In the genomic region with DNA sequence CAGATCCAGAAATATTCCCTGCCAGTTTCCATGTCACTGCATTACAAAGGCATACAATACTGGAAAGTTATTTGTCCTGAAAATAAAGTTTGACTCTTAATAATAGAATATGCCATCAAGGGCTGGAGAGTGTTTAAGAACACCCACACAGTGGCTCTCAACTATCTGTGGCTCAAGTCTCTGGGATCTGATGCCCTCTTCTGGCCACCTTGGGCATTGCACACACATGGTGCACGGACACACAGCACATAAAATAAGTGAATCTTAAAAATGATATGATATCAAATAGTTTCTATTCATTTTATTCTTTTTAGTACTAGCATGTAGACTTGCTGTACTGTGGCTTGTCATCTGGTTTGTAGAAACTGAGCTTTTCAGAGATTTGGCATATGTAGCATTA, we compare ENCODE assay signal across 9 mouse cellular contexts.
DNase-seq lines count a peak whose midpoint lies in the region; ATAC-seq and TF ChIP-seq lines count a peak whose summit lies in the region.
"Had no signal": no experiment of that assay in that cellular context is flagged by ENCODE, and none has a peak within 500 bp of the region (broad histone marks: within the 10 kb centered on the region; RNA-seq: fewer than 3 reads in every experiment).

No protein-coding gene starts in this region.

- H3K36me3 ChIP-seq in hindbrain, postnatal 0 days (ENCODE audit: insufficient read depth, low read length): no peaks in the 10 kb centered on the region
- H3K36me3 ChIP-seq in hindbrain, embryonic 12.5 days: no peaks in the 10 kb centered on the region
- H3K36me3 ChIP-seq in CH12.LX (replicated peaks in 1 of 2; ENCODE audit: control insufficient read depth in 1 of 2, insufficient read depth in 1 of 2, low read length in 1 of 2): peaks cover 2 to 4% of the 10 kb centered on the region in 2 experiments
- H3K36me3 ChIP-seq: liver, embryonic 13.5 days had no signal

- no peak for TF ChIP-seq EP300 in CH12.LX (IDR thresholded peaks at IDR 0.05; ENCODE audit: low read length)

- TF ChIP-seq CTCF in hindbrain, postnatal 0 days (IDR thresholded peaks at IDR 0.05; ENCODE audit: low read depth): peak; percentile 73
- peak; percentile 43 to 64; a peak in 3 of 4 replicates for TF ChIP-seq CTCF in CH12.LX (conservative IDR thresholded peaks at IDR 0.05 in 1 of 2, IDR thresholded peaks at IDR 0.05 in 1 of 2; ENCODE audit: low read depth in 2 of 2, low read length in 2 of 2)

- no peaks in the 10 kb centered on the region for H3K4me1 ChIP-seq in hindbrain, postnatal 0 days (ENCODE audit: insufficient read depth, low read length)
- 0 out of 2 replicates have a peak, but pooled peaks cover 5% of the 10 kb centered on the region for H3K4me1 ChIP-seq in hindbrain, embryonic 12.5 days
- H3K4me1 ChIP-seq in CH12.LX (ENCODE audit: control insufficient read depth in 1 of 2, insufficient read depth in 2 of 2): peaks cover 0 to 2% of the 10 kb centered on the region in 2 experiments; a peak in 2 of 4 replicates
- H3K4me1 ChIP-seq: liver, embryonic 13.5 days had no signal

- 73% methylated on average over 1 of the region's 1 CpGs for WGBS in hindbrain, postnatal 0 days
- WGBS in hindbrain, embryonic 12.5 days: 66% methylated on average over 1 of the region's 1 CpGs

- TF ChIP-seq RAD21 in CH12.LX (IDR thresholded peaks at IDR 0.05; ENCODE audit: low read depth, low read length): peak; percentile 44

- no peak overlapping the region for H3K9ac ChIP-seq in hindbrain, postnatal 0 days (replicated peaks; ENCODE audit: low read length)
- no peak overlapping the region for H3K9ac ChIP-seq in hindbrain, embryonic 12.5 days
- no peak overlapping the region for H3K9ac ChIP-seq in CH12.LX (ENCODE audit: insufficient read depth, low read depth)
- H3K9ac ChIP-seq: liver, embryonic 13.5 days had no signal

- no peaks in the 10 kb centered on the region for H3K9me3 ChIP-seq in hindbrain, postnatal 0 days (ENCODE audit: low read length)
- H3K9me3 ChIP-seq in hindbrain, embryonic 12.5 days (replicated peaks): no peaks in the 10 kb centered on the region
- no peaks in the 10 kb centered on the region for H3K9me3 ChIP-seq in CH12.LX (replicated peaks; ENCODE audit: low read length)
- H3K9me3 ChIP-seq: liver, embryonic 13.5 days had no signal

- peak; percentile 28 for DNase-seq in hindbrain, postnatal 0 days (ENCODE audit: low spot score)
- DNase-seq in CH12.LX (ENCODE audit: extremely low read depth) (peak; percentile 40), ZHBTc4 (ENCODE audit: low read depth, low spot score) (peak; percentile 72)
- DNase-seq in kidney, postnatal 10 days: peak; percentile 56
- DNase-seq in thymus, postnatal 0 days (ENCODE audit: low spot score): peak; percentile 21
- DNase-seq in natural killer cell, adult 2 months (ENCODE audit: low spot score in 2 of 2): no peak
- DNase-seq in right cerebral cortex, postnatal 25 days: no peak
- DNase-seq: liver, embryonic 13.5 days had no signal

- ATAC-seq in hindbrain, postnatal 0 days: no peak
- ATAC-seq in hindbrain, embryonic 12.5 days (ENCODE audit: low FRiP score): no peak

- no peaks in the 10 kb centered on the region for H3K27me3 ChIP-seq in hindbrain, postnatal 0 days (ENCODE audit: insufficient read depth, low read length)
- H3K27me3 ChIP-seq in hindbrain, embryonic 12.5 days: no peaks in the 10 kb centered on the region
- no peaks in the 10 kb centered on the region for H3K27me3 ChIP-seq in CH12.LX (replicated peaks)
- H3K27me3 ChIP-seq: liver, embryonic 13.5 days had no signal

- in situ Hi-C loops in CH12.LX (cut with MboI; ENCODE audit: low pct_ligation_motif_present, low pct_unique_long_range_greater_than_20kb, low sequenced_read_pairs): no loop called here

- TF ChIP-seq POLR2A in CH12.LX (IDR thresholded peaks at IDR 0.05; ENCODE audit: low read depth, low read length): no peak

- dilution Hi-C loops in CH12.LX (cut with MboI; ENCODE audit: extremely low pct_ligation_motif_present, extremely low pct_unique_long_range_greater_than_20kb, low sequenced_read_pairs): no loop called here

- no peak overlapping the region for H3K27ac ChIP-seq in hindbrain, postnatal 0 days
- no peak overlapping the region for H3K27ac ChIP-seq in hindbrain, embryonic 12.5 days
- H3K27ac ChIP-seq in CH12.LX (ENCODE audit: insufficient read depth, low read depth): no peak overlapping the region
- H3K27ac ChIP-seq: liver, embryonic 13.5 days had no signal

- no peaks in the 10 kb centered on the region for H3K79me2 ChIP-seq in CH12.LX (replicated peaks; ENCODE audit: control insufficient read depth, extremely low read depth, insufficient read depth, poor library complexity, severe bottlenecking)

- no peak overlapping the region for H3K4me3 ChIP-seq in hindbrain, postnatal 0 days (ENCODE audit: low read length)
- no peak overlapping the region for H3K4me3 ChIP-seq in hindbrain, embryonic 12.5 days
- H3K4me3 ChIP-seq in CH12.LX (replicated peaks in 1 of 3; ENCODE audit: low read depth in 2 of 3, low read length in 2 of 3, poor library complexity in 1 of 3): no peak overlapping the region
- H3K4me3 ChIP-seq: liver, embryonic 13.5 days had no signal

- no peak overlapping the region for H3K4me2 ChIP-seq in hindbrain, postnatal 0 days (ENCODE audit: low read depth, low read length)
- H3K4me2 ChIP-seq in hindbrain, embryonic 12.5 days (replicated peaks): no peak overlapping the region
- no peak overlapping the region for H3K4me2 ChIP-seq in CH12.LX (ENCODE audit: insufficient read depth, low read depth, poor library complexity, severe bottlenecking)
- H3K4me2 ChIP-seq: liver, embryonic 13.5 days had no signal

TF ChIP-seq in CH12.LX, 34 proteins besides CTCF, POLR2A, EP300 and RAD21:
- no peak for TF ChIP-seq PAX5 (IDR thresholded peaks at IDR 0.05; ENCODE audit: low read length)
- TF ChIP-seq SMC3 (IDR thresholded peaks at IDR 0.05; ENCODE audit: low read depth, low read length): peak; percentile 43

Comparison
In these comparisons a context has a peak if more than half of its experiments do, and no peak if none do; other contexts are left out.
1. DNase-seq: peak in hindbrain, postnatal 0 days (single experiment), CH12.LX (single experiment), ZHBTc4 (single experiment), kidney, postnatal 10 days (single experiment) and thymus, postnatal 0 days (single experiment); none in natural killer cell, adult 2 months (0 of 2) and right cerebral cortex, postnatal 25 days (single experiment).